Mouse (Mus musculus) adrenal gland, adult 2 months (tissue): Measurements from ENCODE around the gene Vmn1r40. TPM values are rescaled to one million over a fixed set of nuclear protein-coding genes. Genes with fewer than 3 reads are reported as not detected.

Source experiments
- DNase-seq: peaks from one replicate; pipeline ENCODE4 v3.0.0; 2021
- long read RNA-seq: library from polyadenylated mRNA; stranded (forward); transcript quantifications from one replicate; pipeline ENCODE4 v2.0.0, GENCODE M21; 2021
- polyA plus RNA-seq: library from polyadenylated mRNA; depleted of rRNA; stranded (reverse); fragments of >200 nt; gene quantifications from 2 replicates; pipeline ENCODE4 v1.2.3, GENCODE M21; 2012; rRNA removed
- total RNA-seq, 2 experiments: library from RNA; stranded (reverse); gene quantifications; 2 replicates each; pipeline ENCODE4 v1.2.3; 2021

Gene Vmn1r40
- total RNA-seq (not detected), polyA plus RNA-seq (not detected in 2 replicates)
- long read RNA-seq: 0 reads

- no peak for DNase-seq
Observed at GRCm38 (mm10) chr6:89707240-89707639, at the start of gene Vmn1r40. TSS of gene Vmn1r40 (plus strand) at chr6:89707540.

DNA sequence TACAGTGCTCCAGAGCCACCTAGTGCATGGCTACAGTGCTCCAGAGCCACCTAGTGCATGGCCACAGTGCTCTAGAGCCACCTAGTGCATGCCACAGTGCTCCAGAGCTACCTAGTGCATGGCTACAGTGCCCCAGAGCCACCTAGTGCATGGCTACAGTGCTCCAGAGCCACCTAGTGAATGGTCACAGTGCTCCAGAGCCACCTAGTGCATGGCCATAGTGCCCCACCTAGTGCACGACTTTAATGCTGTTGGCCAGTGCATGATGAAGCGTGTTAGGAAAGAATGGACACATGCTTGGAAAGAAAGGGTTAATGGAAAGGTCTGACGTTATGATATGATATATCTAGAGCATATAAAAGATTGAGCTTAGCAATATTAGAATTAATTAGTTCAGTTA is 49.0 kb upstream of the Vmn1r40 start:
- no peak for DNase-seq

GRCm38 (mm10) chr6:89658931-89659330 is 48.4 kb upstream of the Vmn1r40 start:
- no peak for DNase-seq

GRCm38 (mm10) chr6:89659692-89660423 is 47.5 kb upstream of the Vmn1r40 start:
- DNase-seq: peak; percentile 45

- DNase-seq: no peak
Observed at GRCm38 (mm10) chr6:89660490-89660889, 46.9 kb upstream of the Vmn1r40 start.

DNA sequence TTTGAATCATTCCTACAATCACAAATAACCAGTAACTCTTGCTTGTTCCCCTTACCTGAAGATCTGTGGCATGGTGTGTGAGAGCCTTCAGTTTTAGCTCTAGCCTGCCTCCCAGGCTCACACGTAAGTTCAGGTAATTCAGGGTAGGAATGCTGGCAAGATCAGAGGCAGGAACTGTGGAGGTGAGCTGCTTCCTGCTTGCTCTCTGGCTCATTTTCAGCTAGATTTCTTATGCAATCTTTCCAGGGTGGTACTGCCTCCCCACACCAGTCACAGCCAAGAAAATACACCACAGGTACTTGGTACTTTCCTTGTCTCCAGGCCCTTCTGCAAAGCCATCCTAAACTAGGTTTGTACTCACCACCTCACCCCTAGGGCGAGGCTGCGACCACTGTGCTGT is 44.8 kb upstream of the Vmn1r40 start:
- no peak for DNase-seq

GRCm38 (mm10) chr6:89665155-89665554 is 42.2 kb upstream of the Vmn1r40 start:
- DNase-seq: no peak

DNA sequence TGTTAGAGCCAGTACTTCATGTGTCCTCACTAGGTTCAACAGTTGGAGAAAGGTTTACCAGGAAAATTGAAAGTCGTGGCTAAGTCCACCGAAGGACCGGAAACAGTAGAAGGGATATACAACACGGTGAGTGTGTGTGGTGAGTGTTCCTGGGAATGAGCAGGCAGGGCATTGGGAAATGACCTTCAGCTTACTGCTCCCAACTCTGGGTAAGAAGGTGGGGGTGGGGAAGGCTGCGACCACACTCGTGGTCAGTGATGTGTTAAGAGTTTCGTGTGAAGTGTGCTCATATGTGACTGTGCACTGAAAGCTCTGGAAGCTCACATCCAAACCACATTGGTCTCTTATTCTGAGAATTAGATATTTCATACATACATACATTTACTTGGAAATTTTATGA is 41.7 kb upstream of the Vmn1r40 start:
- no peak for DNase-seq

- DNase-seq: no peak
Observed at GRCm38 (mm10) chr6:89666976-89667375, 40.4 kb upstream of the Vmn1r40 start.

GRCm38 (mm10) chr6:89669556-89669955 is 37.8 kb upstream of the Vmn1r40 start:
- DNase-seq: no peak

- no peak for DNase-seq
Observed at GRCm38 (mm10) chr6:89671431-89671830, 35.9 kb upstream of the Vmn1r40 start.

DNA sequence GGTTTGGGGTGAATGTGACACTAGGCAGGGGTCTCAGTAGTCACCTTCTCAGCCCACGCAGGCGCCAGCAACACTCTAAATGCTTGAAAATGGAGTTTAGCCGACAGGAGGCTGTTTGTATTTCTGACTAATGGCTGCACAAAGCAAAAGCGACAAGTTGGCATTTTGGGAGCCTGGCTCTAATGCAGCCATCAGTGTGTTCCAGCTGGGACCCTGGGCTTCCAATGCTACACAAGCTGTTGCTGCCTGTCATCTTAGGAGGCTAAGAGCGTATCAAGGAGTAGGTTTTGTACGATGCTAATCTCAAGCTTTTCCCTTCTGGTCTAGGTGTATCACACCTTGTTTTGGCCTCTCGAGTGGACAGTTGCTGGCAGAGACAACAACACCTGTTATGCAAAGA is 34.7 kb upstream of the Vmn1r40 start:
- DNase-seq: no peak

DNA sequence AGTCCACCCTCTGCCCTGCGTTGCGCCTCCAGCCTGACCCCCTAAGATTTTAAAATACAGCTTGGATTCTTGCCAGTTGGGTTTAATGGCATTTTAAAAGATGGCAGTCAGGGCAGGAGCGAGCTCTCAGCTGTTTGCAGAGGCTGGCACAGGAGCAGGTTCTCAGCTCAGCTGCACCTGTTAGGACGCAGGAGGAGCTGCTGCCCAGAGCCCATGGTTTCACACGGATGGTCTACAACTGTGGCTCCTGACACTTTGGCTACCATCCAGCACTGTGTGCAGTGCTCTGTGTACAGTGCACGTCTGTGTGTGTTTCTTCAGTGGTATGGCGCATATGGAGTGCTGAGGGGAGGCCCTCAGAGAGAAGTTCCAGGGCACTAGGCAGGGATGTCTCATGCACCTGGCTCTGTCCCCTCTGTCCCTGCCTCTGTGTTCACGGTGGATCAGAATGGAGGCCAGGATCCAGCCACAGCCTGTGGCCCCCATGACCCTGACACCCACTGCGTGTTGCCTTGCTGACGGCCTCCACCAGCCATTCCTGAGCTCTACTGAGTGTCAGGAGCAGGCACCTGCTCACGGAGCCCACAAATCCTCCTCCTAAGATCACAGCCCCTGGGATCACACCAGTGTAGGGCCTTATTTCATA is 34.1 kb upstream of the Vmn1r40 start:
- DNase-seq: no peak

GRCm38 (mm10) chr6:89678522-89678921 is 28.8 kb upstream of the Vmn1r40 start:
- no peak for DNase-seq

DNA sequence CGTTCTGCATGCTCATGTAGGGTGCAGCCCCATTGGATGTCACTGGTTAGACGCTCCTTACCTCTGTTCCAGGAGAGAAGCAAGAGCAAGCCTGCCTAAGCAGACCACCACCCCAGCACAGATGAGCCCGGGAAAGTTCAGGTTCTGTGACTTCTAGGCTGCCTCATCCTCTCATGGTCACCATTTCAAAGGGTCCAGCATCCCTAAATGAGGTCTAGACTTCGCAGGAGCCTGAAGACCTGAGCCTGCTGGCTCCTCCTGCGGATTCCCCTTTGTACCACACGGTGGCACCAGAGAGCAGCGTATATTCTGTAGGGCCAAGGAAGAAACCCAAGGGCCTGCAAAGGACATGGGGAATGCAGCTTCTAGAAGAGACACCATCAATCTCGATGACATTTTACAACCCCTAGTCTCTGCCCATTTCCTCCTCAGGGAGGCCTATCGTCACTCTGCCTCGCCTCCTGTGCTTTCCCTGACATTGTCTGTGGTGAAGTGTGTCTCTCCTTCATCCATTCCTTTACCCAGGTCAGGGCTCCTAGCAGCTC is 28.0 kb upstream of the Vmn1r40 start:
- DNase-seq: peak; percentile 63

- peak; percentile 84 for DNase-seq
Observed at GRCm38 (mm10) chr6:89680155-89680554, 27.2 kb upstream of the Vmn1r40 start.

GRCm38 (mm10) chr6:89684231-89684630 is 23.1 kb upstream of the Vmn1r40 start:
- no peak for DNase-seq

- no peak for DNase-seq
Observed at GRCm38 (mm10) chr6:89687100-89687499, 20.2 kb upstream of the Vmn1r40 start.

- peak; percentile 57 for DNase-seq
Observed at GRCm38 (mm10) chr6:89706624-89707023, 716 bp upstream of the Vmn1r40 start.

GRCm38 (mm10) chr6:89718051-89718450 is 10.7 kb downstream of the Vmn1r40 start:
- no peak for DNase-seq

- no peak for DNase-seq
Observed at GRCm38 (mm10) chr6:89740466-89740865, 33.1 kb downstream of the Vmn1r40 start, which contains the start of gene Vmn1r41. TSS of gene Vmn1r41 (plus strand) at chr6:89740766.

DNA sequence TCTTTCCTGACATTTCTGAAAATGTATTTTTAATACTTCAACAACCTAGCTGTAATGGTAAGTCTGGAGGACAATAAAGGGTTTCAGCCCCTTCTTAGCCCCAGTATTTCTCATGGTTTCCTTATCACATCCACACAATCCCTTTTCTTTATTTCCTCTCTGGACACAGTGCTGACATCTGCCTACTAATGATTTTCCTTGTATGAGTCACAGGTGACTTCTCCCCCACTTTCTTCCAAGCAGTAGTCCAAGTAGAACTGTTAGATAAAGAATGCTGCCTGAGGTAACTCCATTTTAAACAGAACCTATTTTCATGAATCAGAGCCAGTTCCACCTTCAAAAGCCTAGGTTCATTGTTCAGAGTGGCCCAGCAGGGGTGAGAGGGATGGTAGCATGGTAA is 35.5 kb downstream of the Vmn1r40 start:
- no peak for DNase-seq
